Comparison of ENCODE assay signal across 27 mouse cellular contexts in the genomic region with DNA sequence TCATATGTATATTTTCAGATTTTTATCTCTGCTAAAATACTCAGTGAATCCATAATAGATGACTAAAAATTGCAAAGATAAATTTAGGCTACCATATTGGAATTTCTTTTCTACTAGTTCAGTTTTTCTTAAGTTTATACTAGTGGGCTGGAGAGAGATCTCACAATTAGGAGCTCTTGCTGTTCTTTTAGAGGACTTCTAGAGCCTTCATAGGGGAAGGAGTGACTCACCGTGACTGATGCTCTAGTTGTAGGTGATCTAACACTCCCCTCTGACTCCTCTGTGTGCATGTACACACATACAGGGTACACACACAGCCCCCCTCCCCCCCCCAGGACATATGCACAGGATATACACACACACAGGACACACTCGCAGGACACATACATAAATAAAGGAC. TPM values are rescaled to one million over a fixed set of nuclear protein-coding genes. Genes with fewer than 3 reads are reported as not detected.
"Had no signal": no experiment of that assay in that cellular context is flagged by ENCODE, and none has a peak within 500 bp of the region (broad histone marks: within the 10 kb centered on the region; RNA-seq: fewer than 3 reads in every experiment).

No protein-coding gene starts in this region.

- H3K9ac ChIP-seq: embryonic facial prominence, embryonic 12.5 days; embryonic facial prominence, embryonic 13.5 days; embryonic facial prominence, embryonic 15.5 days; forebrain, embryonic 12.5 days; forebrain, embryonic 13.5 days; forebrain, embryonic 15.5 days; forebrain, postnatal 0 days had no signal

- H3K27ac ChIP-seq: embryonic facial prominence, embryonic 10.5 days; embryonic facial prominence, embryonic 12.5 days; embryonic facial prominence, embryonic 13.5 days; embryonic facial prominence, embryonic 15.5 days; forebrain, embryonic 10.5 days; forebrain, embryonic 12.5 days; forebrain, embryonic 13.5 days; forebrain, embryonic 15.5 days; gastrocnemius, adult 2 months; heart, adult 2 months had no signal

- H3K27me3 ChIP-seq: embryonic facial prominence, embryonic 12.5 days; embryonic facial prominence, embryonic 13.5 days; embryonic facial prominence, embryonic 15.5 days; forebrain, embryonic 12.5 days; forebrain, embryonic 13.5 days; forebrain, embryonic 15.5 days had no signal

- H3K9me3 ChIP-seq: embryonic facial prominence, embryonic 10.5 days; embryonic facial prominence, embryonic 12.5 days; embryonic facial prominence, embryonic 13.5 days; embryonic facial prominence, embryonic 15.5 days; forebrain, embryonic 10.5 days; forebrain, embryonic 12.5 days; forebrain, embryonic 13.5 days; forebrain, embryonic 15.5 days had no signal

- ATAC-seq: forebrain, embryonic 13.5 days; forebrain, embryonic 14.5 days; forebrain, embryonic 15.5 days; forebrain, embryonic 16.5 days; forebrain, postnatal 0 days had no signal

- DNase-seq: cerebellum, adult 9-10 months; cerebellum, adult 9-11 months; cerebellum, postnatal 10 days; cerebellum, postnatal 14 days; cerebellum, postnatal 25 days; cerebellum, postnatal 36 days; embryo, embryonic 11 days; forebrain, postnatal 0 days; gastrocnemius, adult 2 months; gastrocnemius, postnatal 10 days; gastrocnemius, postnatal 14 days; gastrocnemius, postnatal 25 days; gastrocnemius, postnatal 36 days; heart, adult 11 months; heart, adult 18-20 months; heart, adult 2 months had no signal

- H3K4me2 ChIP-seq: embryonic facial prominence, embryonic 12.5 days; embryonic facial prominence, embryonic 13.5 days; embryonic facial prominence, embryonic 15.5 days; forebrain, embryonic 12.5 days; forebrain, embryonic 13.5 days; forebrain, embryonic 15.5 days had no signal

- H3K4me3 ChIP-seq: embryonic facial prominence, embryonic 10.5 days; embryonic facial prominence, embryonic 12.5 days; embryonic facial prominence, embryonic 13.5 days; embryonic facial prominence, embryonic 15.5 days; erythroblast, embryonic 14.5 days; forebrain, embryonic 10.5 days; forebrain, embryonic 12.5 days; forebrain, embryonic 13.5 days; forebrain, embryonic 15.5 days; gastrocnemius, adult 2 months; heart, adult 2 months had no signal

- H3K4me1 ChIP-seq: embryonic facial prominence, embryonic 10.5 days; embryonic facial prominence, embryonic 12.5 days; embryonic facial prominence, embryonic 13.5 days; embryonic facial prominence, embryonic 15.5 days; forebrain, embryonic 10.5 days; forebrain, embryonic 12.5 days; forebrain, embryonic 13.5 days; forebrain, embryonic 15.5 days had no signal

RNA-seq across cellular contexts. Expression of a gene that starts 46.3 kb away (rescaled TPM):
- polyA plus RNA-seq: erythroblast, embryonic 14.5 days had no signal
